Mouse (Mus musculus) G1E (cell line): Measurements from ENCODE around the gene Mthfd2. TPM values are rescaled to one million over a fixed set of nuclear protein-coding genes. Genes with fewer than 3 reads are reported as not detected.

ENCODE experiments used
- ATAC-seq: 2 replicates; pipeline ENCODE4 v1.8.0; 2016; ENCODE audit warnings: mild to moderate bottlenecking; ENCODE audit not compliant: insufficient number of reproducible peaks, poor library complexity, low FRiP score, severe bottlenecking; ENCODE audit errors: extremely low read depth
- DNase-seq: peaks from one replicate; pipeline ENCODE4 v3.0.0; 2012; ENCODE audit warnings: low spot score
- H3K27me3 ChIP-seq: 2 replicates; pipeline ENCODE4 v1.6.1; 2012; ENCODE audit warnings: mild to moderate bottlenecking, low read length, inconsistent platforms; ENCODE audit not compliant: insufficient read depth
- H3K36me3 ChIP-seq: replicated peaks from 2 replicates; pipeline ENCODE3; 2012; ENCODE audit warnings: mild to moderate bottlenecking, inconsistent platforms
- H3K4me1 ChIP-seq: 2 replicates; pipeline ENCODE4 v1.6.1; 2012; ENCODE audit warnings: low read depth, low read length, inconsistent platforms, mixed read lengths; ENCODE audit not compliant: insufficient read depth
- H3K4me3 ChIP-seq: 2 replicates; pipeline ENCODE4 v1.5.1; 2012; ENCODE audit warnings: low read depth, mild to moderate bottlenecking, inconsistent platforms, low read length, moderate library complexity, mixed read lengths
- H3K9me3 ChIP-seq: replicated peaks from 2 replicates; pipeline ENCODE4 v1.6.1; 2012; ENCODE audit warnings: inconsistent platforms
- CTCF ChIP-seq: IDR thresholded peaks from 2 replicates; pipeline ENCODE4 v1.5.1; 2012; ENCODE audit warnings: low read depth, low read length, inconsistent platforms, mixed read lengths
- GATA1 ChIP-seq: IDR thresholded peaks from 2 replicates; pipeline ENCODE4 v1.6.1; 2012; ENCODE audit warnings: borderline replicate concordance, low read length, inconsistent platforms, mixed read lengths
- GATA2 ChIP-seq: IDR thresholded peaks from 2 replicates; pipeline ENCODE4 v1.6.1; 2012; ENCODE audit warnings: low read depth, low read length, inconsistent platforms, borderline replicate concordance
- POLR2AphosphoS5 ChIP-seq: IDR thresholded peaks from 2 replicates; pipeline ENCODE4 v1.6.1; 2012; ENCODE audit warnings: low read depth, low read length, inconsistent platforms; ENCODE audit not compliant: insufficient replicate concordance
- TAL1 ChIP-seq: conservative IDR thresholded peaks from 2 replicates; pipeline ENCODE4 v1.6.1; 2012; ENCODE audit warnings: low read depth, low read length, inconsistent platforms, mixed read lengths
- polyA plus RNA-seq: library from polyadenylated mRNA; stranded (reverse); fragments of >175 nt; gene quantifications from 2 replicates; pipeline ENCODE4 v1.2.3, GENCODE M21; 2012
- total RNA-seq, 2 experiments: library from RNA; stranded (forward) in 1 of 2; stranded (reverse) in 1 of 2; fragments of 200-1000 nt in 1 of 2; fragments of >200 nt in 1 of 2; fragmentation: Nextera tagmentation in 1 of 2; gene quantifications; 2 replicates each; pipeline ENCODE4 v1.2.3; 2014 to 2017

Gene Mthfd2
- total and polyA plus RNA-seq, 3 experiments = 31.5 to 37.9 (median 35.8) TPM

DNA sequence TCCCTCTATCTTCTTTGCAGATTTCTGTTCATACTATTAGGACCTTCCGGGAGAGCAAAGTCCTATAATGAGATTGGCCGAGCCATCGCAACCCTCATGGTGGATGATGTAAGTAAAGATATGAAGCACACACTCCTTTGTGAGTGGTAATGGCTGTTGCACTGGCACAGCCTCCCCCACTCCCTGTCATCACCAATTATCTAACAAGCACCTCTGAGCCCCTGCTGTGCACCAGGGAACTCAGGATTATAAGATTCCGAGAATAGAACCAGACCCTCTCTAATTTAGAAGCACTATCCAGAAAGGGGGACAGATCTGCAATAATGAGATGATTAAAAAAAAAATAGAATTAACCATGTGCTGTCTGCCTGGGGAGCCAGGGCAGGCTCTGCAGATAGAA is 60.1 kb downstream of the Mthfd2 start:
- Histone ChIP-seq H3K4me1 (peaks cover 5% of the 10 kb centered on the region), H3K27me3 (peaks cover 42% of the 10 kb centered on the region), H3K9me3 (no peaks in the 10 kb centered on the region), H3K36me3 (no peaks in the 10 kb centered on the region), H3K4me3 (no peak overlapping the region)
- no peak for TF ChIP-seq TAL1
- no peak for TF ChIP-seq GATA2
- TF ChIP-seq POLR2AphosphoS5 = no peak
- TF ChIP-seq GATA1 = no peak
- TF ChIP-seq CTCF = no peak
- ATAC-seq (no peak), DNase-seq (no peak)

DNA sequence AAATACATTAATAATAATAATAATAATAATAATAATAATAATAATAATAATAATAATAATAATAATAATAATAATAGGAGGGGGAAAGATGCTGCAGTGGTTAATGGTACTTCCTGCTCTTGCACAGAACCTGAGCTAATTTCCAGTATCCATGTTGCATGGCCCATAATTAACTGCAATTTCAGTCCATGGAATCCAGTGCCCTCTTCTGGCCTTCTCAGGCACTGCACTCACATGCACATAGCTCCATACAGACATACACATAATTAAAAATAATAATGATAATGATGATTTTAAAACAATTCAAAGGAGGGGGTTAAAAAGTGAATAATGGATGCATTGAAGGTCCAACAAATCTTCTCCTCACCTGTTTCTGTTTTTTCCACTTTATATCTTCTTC is 60.5 kb downstream of the Mthfd2 start:
- ATAC-seq = no peak
- 0 out of 2 replicates have a peak, but pooled peaks have one; percentile 8 for TF ChIP-seq CTCF
- no peak for TF ChIP-seq GATA1
- Histone ChIP-seq H3K4me3 (no peak overlapping the region), H3K9me3 (no peaks in the 10 kb centered on the region), H3K36me3 (no peaks in the 10 kb centered on the region), H3K27me3 (peaks cover 46% of the 10 kb centered on the region), H3K4me1 (peaks cover 5% of the 10 kb centered on the region)
- DNase-seq = no peak

DNA sequence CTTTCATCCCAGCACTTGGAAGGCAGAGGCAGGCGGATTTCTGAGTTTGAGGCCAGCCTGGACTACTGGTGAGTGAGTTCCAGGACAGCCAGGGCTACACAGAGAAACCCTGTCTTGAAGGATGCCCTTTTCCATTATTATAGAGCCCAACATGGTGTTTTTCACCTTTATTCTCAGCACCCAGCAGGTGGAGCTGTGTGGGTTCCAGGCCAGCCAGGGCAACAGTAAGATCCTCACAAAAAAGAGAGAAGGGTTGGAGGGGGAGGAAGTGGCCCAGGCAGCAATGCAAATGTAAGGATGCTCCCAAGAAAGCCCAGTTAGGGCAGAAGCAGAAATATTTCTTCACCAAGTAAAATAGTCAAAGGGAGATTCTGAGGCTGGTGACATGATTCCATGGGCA is 61.2 kb downstream of the Mthfd2 start:
- Histone ChIP-seq H3K4me3 (no peak overlapping the region), H3K4me1 (peaks cover 5% of the 10 kb centered on the region), H3K27me3 (peaks cover 48% of the 10 kb centered on the region), H3K9me3 (no peaks in the 10 kb centered on the region), H3K36me3 (no peaks in the 10 kb centered on the region)
- ATAC-seq (no peak), DNase-seq (no peak)
- TF ChIP-seq POLR2AphosphoS5 (no peak), TAL1 (no peak), CTCF (no peak), GATA2 (no peak), GATA1 (no peak)

Other genes starting within 250 kb of the Mthfd2 start
- gene Pcgf1, start 248.0 kb downstream of the Mthfd2 start, total RNA-seq (2014; fragmentation: Nextera tagmentation) = 41.1 and 57.1 TPM in 2 replicates
- gene Pcgf1, start 248.0 kb downstream of the Mthfd2 start, total RNA-seq (2017) = 14.5 and 17.8 TPM in 2 replicates
- gene Pcgf1, start 248.0 kb downstream of the Mthfd2 start, polyA plus RNA-seq = 8.7 and 10.8 TPM in 2 replicates
- not detected in 2 replicates for gene Lbx2, start 239.5 kb downstream of the Mthfd2 start, total RNA-seq (2014; fragmentation: Nextera tagmentation)
- gene Lbx2, start 239.5 kb downstream of the Mthfd2 start, total RNA-seq (2017) = not detected in 2 replicates
- gene Lbx2, start 239.5 kb downstream of the Mthfd2 start, polyA plus RNA-seq = 0.15 and 0.19 TPM in 2 replicates
- 1.0 and 3.4 TPM in 2 replicates for gene Ccdc142, start 224.3 kb downstream of the Mthfd2 start, total RNA-seq (2014; fragmentation: Nextera tagmentation)
- 4.2 and 4.4 TPM in 2 replicates for gene Ccdc142, start 224.3 kb downstream of the Mthfd2 start, total RNA-seq (2017)
- gene Ccdc142, start 224.3 kb downstream of the Mthfd2 start, polyA plus RNA-seq = 5.5 and 6.3 TPM in 2 replicates
- gene Gm42688, start 224.3 kb downstream of the Mthfd2 start, total RNA-seq (2014; fragmentation: Nextera tagmentation) = 2.6 and 2.9 TPM in 2 replicates
- gene Gm42688, start 224.3 kb downstream of the Mthfd2 start, total RNA-seq (2017) = 3.9 and 4.3 TPM in 2 replicates
- gene Gm42688, start 224.3 kb downstream of the Mthfd2 start, polyA plus RNA-seq = 2.5 and 3.4 TPM in 2 replicates
- 17.5 and 22.1 TPM in 2 replicates for gene Mrpl53, start 216.9 kb downstream of the Mthfd2 start, total RNA-seq (2014; fragmentation: Nextera tagmentation)
- 28.5 and 32.5 TPM in 2 replicates for gene Mrpl53, start 216.9 kb downstream of the Mthfd2 start, total RNA-seq (2017)
- 43.2 and 51.2 TPM in 2 replicates for gene Mrpl53, start 216.9 kb downstream of the Mthfd2 start, polyA plus RNA-seq
- gene Mogs, start 210.4 kb downstream of the Mthfd2 start, total RNA-seq (2014; fragmentation: Nextera tagmentation) = 26.5 and 28.3 TPM in 2 replicates
- gene Mogs, start 210.4 kb downstream of the Mthfd2 start, total RNA-seq (2017) = 44.6 and 47.7 TPM in 2 replicates
- 104 and 116 TPM in 2 replicates for gene Mogs, start 210.4 kb downstream of the Mthfd2 start, polyA plus RNA-seq
- 30.8 and 49.1 TPM in 2 replicates for gene Wbp1, start 204.3 kb downstream of the Mthfd2 start, total RNA-seq (2014; fragmentation: Nextera tagmentation)
- gene Wbp1, start 204.3 kb downstream of the Mthfd2 start, total RNA-seq (2017) = 94.7 and 104 TPM in 2 replicates
- 32.3 and 47.9 TPM in 2 replicates for gene Wbp1, start 204.3 kb downstream of the Mthfd2 start, polyA plus RNA-seq
- gene Ino80b, start 200.5 kb downstream of the Mthfd2 start, total RNA-seq (2014; fragmentation: Nextera tagmentation) = 19.7 and 20.5 TPM in 2 replicates
- gene Ino80b, start 200.5 kb downstream of the Mthfd2 start, total RNA-seq (2017) = 21.1 and 27.1 TPM in 2 replicates
- gene Ino80b, start 200.5 kb downstream of the Mthfd2 start, polyA plus RNA-seq = 121 and 171 TPM in 2 replicates
- 6.8 and 7.6 TPM in 2 replicates for gene Rtkn, start 190.4 kb downstream of the Mthfd2 start, total RNA-seq (2014; fragmentation: Nextera tagmentation)
- gene Rtkn, start 190.4 kb downstream of the Mthfd2 start, total RNA-seq (2017) = 4.0 and 4.9 TPM in 2 replicates
- 34.2 and 48.4 TPM in 2 replicates for gene Rtkn, start 190.4 kb downstream of the Mthfd2 start, polyA plus RNA-seq
- gene Wdr54, start 169.5 kb downstream of the Mthfd2 start, total RNA-seq (2014; fragmentation: Nextera tagmentation) = not detected in 2 replicates
- 0.27 TPM in 1 of 2 replicates, not detected in the other for gene Wdr54, start 169.5 kb downstream of the Mthfd2 start, total RNA-seq (2017)
- gene Wdr54, start 169.5 kb downstream of the Mthfd2 start, polyA plus RNA-seq = not detected in 2 replicates
- not detected in 2 replicates for gene 1700003E16Rik, start 169.5 kb downstream of the Mthfd2 start, total RNA-seq (2014; fragmentation: Nextera tagmentation)
- 0.12 and 0.16 TPM in 2 replicates for gene 1700003E16Rik, start 169.5 kb downstream of the Mthfd2 start, total RNA-seq (2017)
- not detected in 2 replicates for gene 1700003E16Rik, start 169.5 kb downstream of the Mthfd2 start, polyA plus RNA-seq
- 83.0 and 86.3 TPM in 2 replicates for gene Dctn1, start 160.0 kb downstream of the Mthfd2 start, total RNA-seq (2014; fragmentation: Nextera tagmentation)
- gene Dctn1, start 160.0 kb downstream of the Mthfd2 start, total RNA-seq (2017) = 31.0 and 51.6 TPM in 2 replicates
- gene Dctn1, start 160.0 kb downstream of the Mthfd2 start, polyA plus RNA-seq = 243 and 444 TPM in 2 replicates
- not detected in 2 replicates for gene Slc4a5, start 106.1 kb downstream of the Mthfd2 start, total RNA-seq (2014; fragmentation: Nextera tagmentation)
- 0.05 TPM in 1 of 2 replicates, not detected in the other for gene Slc4a5, start 106.1 kb downstream of the Mthfd2 start, total RNA-seq (2017)
- not detected in 2 replicates for gene Slc4a5, start 106.1 kb downstream of the Mthfd2 start, polyA plus RNA-seq
- gene Mob1a, start 108 bp upstream of the Mthfd2 start, total RNA-seq (2014; fragmentation: Nextera tagmentation) = 111 and 119 TPM in 2 replicates
- gene Mob1a, start 108 bp upstream of the Mthfd2 start, total RNA-seq (2017) = 236 and 238 TPM in 2 replicates
- gene Mob1a, start 108 bp upstream of the Mthfd2 start, polyA plus RNA-seq = 142 and 156 TPM in 2 replicates
- 191 and 283 TPM in 2 replicates for gene Bola3, start 23.2 kb upstream of the Mthfd2 start, total RNA-seq (2014; fragmentation: Nextera tagmentation)
- 109 and 131 TPM in 2 replicates for gene Bola3, start 23.2 kb upstream of the Mthfd2 start, total RNA-seq (2017)
- gene Bola3, start 23.2 kb upstream of the Mthfd2 start, polyA plus RNA-seq = 60.2 and 60.6 TPM in 2 replicates
- 94.9 and 95.4 TPM in 2 replicates for gene Tet3, start 133.2 kb upstream of the Mthfd2 start, total RNA-seq (2014; fragmentation: Nextera tagmentation)
- gene Tet3, start 133.2 kb upstream of the Mthfd2 start, total RNA-seq (2017) = 14.9 and 17.6 TPM in 2 replicates
- gene Tet3, start 133.2 kb upstream of the Mthfd2 start, polyA plus RNA-seq = 40.0 and 71.1 TPM in 2 replicates
- 25.1 and 29.0 TPM in 2 replicates for gene Dguok, start 181.1 kb upstream of the Mthfd2 start, total RNA-seq (2014; fragmentation: Nextera tagmentation)
- gene Dguok, start 181.1 kb upstream of the Mthfd2 start, total RNA-seq (2017) = 25.6 and 26.0 TPM in 2 replicates
- gene Dguok, start 181.1 kb upstream of the Mthfd2 start, polyA plus RNA-seq = 6.7 and 9.4 TPM in 2 replicates
- gene Actg2, start 210.4 kb upstream of the Mthfd2 start, total RNA-seq (2014; fragmentation: Nextera tagmentation) = not detected in 2 replicates
- 0.11 and 0.17 TPM in 2 replicates for gene Actg2, start 210.4 kb upstream of the Mthfd2 start, total RNA-seq (2017)
- not detected in 2 replicates for gene Actg2, start 210.4 kb upstream of the Mthfd2 start, polyA plus RNA-seq
- gene Stambp, start 246.8 kb upstream of the Mthfd2 start, total RNA-seq (2014; fragmentation: Nextera tagmentation) = 47.3 and 55.2 TPM in 2 replicates
- 7.0 and 8.2 TPM in 2 replicates for gene Stambp, start 246.8 kb upstream of the Mthfd2 start, total RNA-seq (2017)
- gene Stambp, start 246.8 kb upstream of the Mthfd2 start, polyA plus RNA-seq = 1.8 and 1.9 TPM in 2 replicates